Mouse (Mus musculus) left cerebral cortex, postnatal 4 days (tissue): ENCODE data around the gene Hipk3. TPM values are rescaled to one million over a fixed set of nuclear protein-coding genes. Genes with fewer than 3 reads are reported as not detected.

ENCODE experiments used
- DNase-seq: peaks from one replicate; pipeline ENCODE4 v3.0.0-alpha.2; 2022
- intact Hi-C: fragments of 180-260 bp; cut with DNase I; formaldehyde crosslinking; loops from one replicate; pipeline ENCODE4 v1.15.1; 2025
- microRNA-seq: library from miRNA; unstranded; fragments of <30 nt; microRNA quantifications from one replicate; pipeline ENCODE4 v1.2.0, GENCODE M21; 2022
- total RNA-seq, 2 experiments: library from RNA; stranded (reverse); gene quantifications; 2 replicates each; pipeline ENCODE4 v1.2.3; 2021

Hipk3 gene
- total RNA-seq, 2 experiments from 2014 or later = 49.0 to 52.8 TPM

DNA sequence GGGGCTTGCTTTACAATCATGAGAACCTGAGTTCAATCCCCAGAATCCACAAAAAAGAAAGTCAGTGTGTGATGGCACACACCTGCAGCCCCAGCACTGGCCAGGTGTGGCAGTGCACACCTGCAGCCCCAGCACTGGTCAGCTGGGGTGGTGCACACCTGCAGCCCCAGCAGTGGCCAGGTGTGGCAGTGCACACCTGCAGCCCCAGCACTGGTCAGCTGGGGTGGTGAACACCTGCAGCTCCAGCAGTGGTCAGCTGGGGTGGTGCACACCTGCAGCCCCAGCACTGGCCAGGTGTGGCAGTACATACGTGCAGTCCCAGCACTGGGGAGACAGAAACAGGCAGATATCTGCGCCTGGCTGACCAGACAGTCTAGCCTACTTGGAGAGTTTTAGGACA lies 116.3 kb downstream of the Hipk3 start:
- no peak for DNase-seq
- intact Hi-C loops = no loop called here

Small RNA genes lying within 50 kb of the gene (microRNA-seq; reads per million reads assigned to microRNA genes)
- not detected for gene Mir1902

Other genes starting within 250 kb of the Hipk3 start
- 100 to 1,000 TPM; 110 TPM for gene D430041D05Rik, start 83.4 kb downstream of the Hipk3 start, total RNA-seq
- 10 to 100 TPM; 51.5 to 60.2 TPM for gene Cstf3, start 96.1 kb upstream of the Hipk3 start, total RNA-seq
- 10 to 100 TPM; 56.5 to 59.9 TPM for gene Tcp11l1, start 217.7 kb upstream of the Hipk3 start, total RNA-seq
- not detected for gene Pin1rt1, start 221.9 kb upstream of the Hipk3 start, total RNA-seq
- 1 to 10 TPM in 1 of 2 experiments, under 1 TPM in 1; 0.89 to 1.2 TPM for gene Depdc7, start 248.4 kb upstream of the Hipk3 start, total RNA-seq